Mouse (Mus musculus) spleen, postnatal 14 days (tissue): ENCODE results near the gene Hspb9.

Experiments used
- DNase-seq, 2 experiments: peaks; one replicate each; pipeline ENCODE4 v3.0.0; 2021 to 2022; ENCODE audit warnings: low spot score in 2 of 2

Gene Hspb9

GRCm38 (mm10) chr11:100713735-100714533 lies at the start of gene Hspb9:
TSS of gene Hspb9 (plus strand) at chr11:100713850.
- peak; percentile 54 to 60 for DNase-seq

GRCm38 (mm10) chr11:100671049-100671448 lies 42.6 kb upstream of the Hspb9 start:
- no peak for DNase-seq

- no peak for DNase-seq
Observed at GRCm38 (mm10) chr11:100671956-100672355, 41.7 kb upstream of the Hspb9 start.

GRCm38 (mm10) chr11:100673169-100673568 lies 40.5 kb upstream of the Hspb9 start:
- no peak for DNase-seq

- DNase-seq, result no peak
Observed at GRCm38 (mm10) chr11:100677810-100678209, 35.8 kb upstream of the Hspb9 start.

- DNase-seq, result no peak
Observed at GRCm38 (mm10) chr11:100681826-100682225, 31.8 kb upstream of the Hspb9 start.

- DNase-seq, result no peak
Observed at GRCm38 (mm10) chr11:100682526-100682925, 31.1 kb upstream of the Hspb9 start.

GRCm38 (mm10) chr11:100684084-100684483 lies 29.6 kb upstream of the Hspb9 start:
- no peak for DNase-seq

- DNase-seq, result no peak
Observed at GRCm38 (mm10) chr11:100685371-100685770, 28.3 kb upstream of the Hspb9 start.

GRCm38 (mm10) chr11:100687265-100687664 lies 26.4 kb upstream of the Hspb9 start:
- DNase-seq, result no peak

GRCm38 (mm10) chr11:100688443-100688842 lies 25.2 kb upstream of the Hspb9 start:
- DNase-seq, result no peak

- DNase-seq, result no peak
Observed at GRCm38 (mm10) chr11:100690389-100690788, 23.3 kb upstream of the Hspb9 start.

GRCm38 (mm10) chr11:100692164-100692616 lies 21.5 kb upstream of the Hspb9 start, which contains the start of gene Zfp385c:
TSS of gene Zfp385c (minus strand) at chr11:100692455.
- no peak for DNase-seq

- DNase-seq, result no peak
Observed at GRCm38 (mm10) chr11:100693154-100693553, 20.5 kb upstream of the Hspb9 start.

- DNase-seq, result peak; percentile 56 to 77
Observed at GRCm38 (mm10) chr11:100694926-100695325, 18.7 kb upstream of the Hspb9 start.

- DNase-seq, result no peak
Observed at GRCm38 (mm10) chr11:100697921-100698320, 15.7 kb upstream of the Hspb9 start.

GRCm38 (mm10) chr11:100700710-100701109 lies 12.9 kb upstream of the Hspb9 start:
- DNase-seq, result no peak

GRCm38 (mm10) chr11:100701301-100701700 lies 12.3 kb upstream of the Hspb9 start:
- DNase-seq, result peak; percentile 65 to 68

- DNase-seq, result peak; percentile 42 to 62
Observed at GRCm38 (mm10) chr11:100702081-100702851, 11.4 kb upstream of the Hspb9 start.

GRCm38 (mm10) chr11:100702906-100703305 lies 10.7 kb upstream of the Hspb9 start:
- no peak for DNase-seq

GRCm38 (mm10) chr11:100703366-100703765 lies 10.3 kb upstream of the Hspb9 start:
- DNase-seq, result no peak

- no peak for DNase-seq
Observed at GRCm38 (mm10) chr11:100703851-100704531, 9.7 kb upstream of the Hspb9 start, which contains the start of gene Dhx58. TSS of gene Dhx58 (minus strand) at chr11:100704271.
